15 mouse cellular contexts compared by ENCODE assay signal in genomic region chr5:118815783-118816182, GRCm38 (mm10).
"Had no signal": no experiment of that assay in that cellular context is flagged by ENCODE, and none has a peak within 500 bp of the region (broad histone marks: within the 10 kb centered on the region; RNA-seq: fewer than 3 reads in every experiment).

No protein-coding gene starts in this region.

- H3K27ac ChIP-seq: kidney, postnatal 0 days; limb, embryonic 12.5 days; liver, embryonic 13.5 days; lung, embryonic 15.5 days; macrophage had no signal

- DNase-seq: kidney, postnatal 36 days; layer of hippocampus, adult 9-11 months; layer of hippocampus, postnatal 36 days; liver; liver, embryonic 13.5 days; liver, postnatal 0 days; lung, postnatal 14 days; right cerebral cortex, adult 18-20 months; right cerebral cortex, postnatal 25 days; thymus, postnatal 14 days had no signal

- H3K36me3 ChIP-seq: limb, embryonic 12.5 days; liver, embryonic 13.5 days; lung, embryonic 15.5 days had no signal

- H3K4me1 ChIP-seq: liver, embryonic 13.5 days; lung, embryonic 15.5 days; megakaryocyte, embryonic 14.5 days had no signal

- H3K27me3 ChIP-seq: liver, embryonic 13.5 days; lung, embryonic 15.5 days had no signal

- H3K4me3 ChIP-seq: limb, embryonic 12.5 days; liver, embryonic 13.5 days; lung, embryonic 15.5 days; megakaryocyte, embryonic 14.5 days had no signal
